Mouse (Mus musculus) left cerebral cortex, adult 2 months (tissue): ENCODE data around the gene Samd4. TPM values are rescaled to one million over a fixed set of nuclear protein-coding genes. Genes with fewer than 3 reads are reported as not detected.
A peak's percentile ranks its signal among the peaks of the same experiment; 100 is the strongest.

Experiments used
- DNase-seq, 2 experiments: peaks; one replicate each; pipeline ENCODE4 v3.0.0; 2021 to 2022; ENCODE audit warnings: low spot score in 2 of 2, mixed read lengths in 1 of 2; ENCODE audit errors: extremely low spot score in 1 of 2
- H3K27ac ChIP-seq: fragments of 200-600 bp; 2 replicates; pipeline ENCODE4 v1.8.1; 2022
- H3K4me3 ChIP-seq: fragments of 200-600 bp; 2 replicates; pipeline ENCODE4 v1.8.1; 2022
- CTCF ChIP-seq: fragments of 200-600 bp; IDR thresholded peaks from 2 replicates; pipeline ENCODE4 v1.8.1; 2022; ENCODE audit warnings: antibody characterized with exemption, mild to moderate bottlenecking, moderate library complexity
- intact Hi-C: fragments of 180-260 bp; cut with DNase I; formaldehyde crosslinking; loops from one replicate; pipeline ENCODE4 v1.15.1; 2025
- total RNA-seq, 2 experiments: library from RNA; stranded (reverse); gene quantifications; 2 replicates each; pipeline ENCODE4 v1.2.3; 2021

The Samd4 gene
- total RNA-seq, 2 experiments from 2014 or later: 26.8 to 32.1 TPM

DNA sequence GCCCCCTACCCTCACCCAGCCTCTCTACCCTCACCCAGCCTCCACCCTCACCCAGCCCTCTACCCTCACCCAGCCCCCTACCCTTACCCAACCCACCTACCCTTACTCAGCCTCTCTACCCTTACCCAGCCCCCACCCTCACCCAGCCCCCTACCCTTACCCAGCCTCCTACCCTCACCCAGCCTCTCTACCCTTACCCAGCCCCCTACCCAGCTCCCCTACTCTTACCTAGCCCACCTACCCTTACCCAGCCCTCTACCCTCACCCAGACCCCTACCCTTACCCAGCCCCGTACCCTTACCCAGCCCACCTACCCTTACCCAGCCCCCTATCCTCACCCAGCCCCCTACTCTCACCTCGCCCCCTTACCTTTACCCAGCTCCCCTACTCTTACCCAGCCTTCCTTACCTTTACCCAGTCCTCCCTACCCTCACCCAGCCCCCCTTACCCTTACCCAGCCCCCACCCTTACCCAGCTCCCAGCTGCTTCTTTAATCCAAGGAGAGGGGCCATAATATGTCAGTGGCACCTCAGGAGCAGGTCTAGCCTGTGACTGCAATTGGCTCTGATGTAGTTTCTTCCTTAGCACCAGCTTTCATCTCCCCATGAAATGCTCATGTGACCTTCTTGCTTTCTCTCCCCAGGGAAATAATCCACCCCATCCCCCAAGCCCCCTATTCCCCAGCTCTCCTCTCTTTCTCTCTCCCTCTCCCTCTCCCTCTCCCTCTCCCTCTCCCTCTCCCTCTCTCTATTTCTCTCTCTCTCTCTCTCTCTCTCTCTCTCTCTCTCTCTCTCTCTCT is 81.6 kb downstream of the Samd4 start:
- TF ChIP-seq CTCF: no peak
- intact Hi-C loops: no loop called here
- DNase-seq: no peak
- no peak overlapping the region for H3K4me3 ChIP-seq
- H3K27ac ChIP-seq: no peak overlapping the region

DNA sequence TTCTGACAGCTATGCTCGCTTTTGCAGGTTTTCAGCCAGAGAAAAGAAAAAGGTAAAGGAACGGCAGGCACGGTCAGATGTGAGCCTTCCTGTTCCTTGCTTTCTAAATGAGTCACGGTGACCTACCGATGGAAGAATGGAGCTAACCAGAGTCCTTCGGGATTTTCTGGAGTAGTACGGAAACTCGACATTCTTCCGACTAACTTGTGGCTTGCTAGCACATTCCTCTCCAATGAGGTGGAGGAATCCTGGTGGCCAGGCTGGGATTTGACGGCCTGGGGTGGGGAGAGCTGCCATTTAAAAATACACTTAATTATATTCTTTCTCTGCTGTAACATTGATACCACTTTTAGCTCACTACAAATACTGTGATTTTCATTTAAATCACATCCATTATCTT is 83.6 kb downstream of the Samd4 start:
- no peak for DNase-seq
- no peak overlapping the region for H3K4me3 ChIP-seq
- intact Hi-C loops: no loop called here
- no peak overlapping the region for H3K27ac ChIP-seq
- no peak; the same call in 1 of the 2 replicates for TF ChIP-seq CTCF

DNA sequence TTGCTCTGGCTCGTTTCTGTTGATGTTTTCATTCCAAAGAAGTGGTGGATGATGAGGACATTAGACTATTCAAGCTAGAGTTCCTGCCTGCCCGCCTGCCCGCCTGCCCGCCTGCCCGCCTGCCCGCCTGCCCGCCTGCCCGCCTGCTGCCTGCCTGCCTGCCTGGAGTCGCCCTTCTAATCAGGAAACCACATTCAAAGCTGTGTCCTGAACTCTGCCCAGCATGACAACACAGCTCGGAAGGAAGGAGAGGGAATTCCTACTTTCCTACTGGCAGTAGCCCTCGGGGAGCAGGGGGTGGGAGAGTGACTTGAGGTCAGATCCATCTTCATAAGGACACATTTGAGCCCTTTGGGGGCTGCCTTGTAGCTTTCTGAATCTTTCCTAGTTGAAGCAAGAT is 85.4 kb downstream of the Samd4 start:
- no peak overlapping the region for H3K4me3 ChIP-seq
- TF ChIP-seq CTCF: no peak
- intact Hi-C loops: no loop called here
- no peak overlapping the region for H3K27ac ChIP-seq
- no peak for DNase-seq

DNA sequence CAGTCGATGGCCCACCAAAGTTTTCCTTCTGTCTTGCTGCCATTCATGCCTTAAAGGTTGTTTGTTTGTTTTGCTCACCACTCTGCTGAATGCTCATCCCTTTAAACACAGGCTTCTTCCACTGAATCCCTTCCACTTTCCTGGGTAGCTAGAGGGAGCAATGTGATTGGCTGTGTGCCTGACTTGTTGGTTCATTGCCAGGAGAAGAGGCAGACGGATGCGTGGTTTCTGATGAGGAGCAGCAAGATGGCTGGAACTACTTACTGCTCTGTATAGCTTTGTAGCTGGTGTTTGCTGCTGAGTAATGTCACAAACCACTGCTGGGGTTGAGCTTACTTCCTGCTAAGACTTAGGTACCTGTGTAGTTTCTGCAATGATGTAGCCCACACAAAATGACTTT is 88.0 kb downstream of the Samd4 start:
- TF ChIP-seq CTCF: no peak
- intact Hi-C loops: no loop called here
- DNase-seq: peak; percentile 37
- Histone ChIP-seq H3K4me3 (no peak overlapping the region), H3K27ac (no peak overlapping the region)

DNA sequence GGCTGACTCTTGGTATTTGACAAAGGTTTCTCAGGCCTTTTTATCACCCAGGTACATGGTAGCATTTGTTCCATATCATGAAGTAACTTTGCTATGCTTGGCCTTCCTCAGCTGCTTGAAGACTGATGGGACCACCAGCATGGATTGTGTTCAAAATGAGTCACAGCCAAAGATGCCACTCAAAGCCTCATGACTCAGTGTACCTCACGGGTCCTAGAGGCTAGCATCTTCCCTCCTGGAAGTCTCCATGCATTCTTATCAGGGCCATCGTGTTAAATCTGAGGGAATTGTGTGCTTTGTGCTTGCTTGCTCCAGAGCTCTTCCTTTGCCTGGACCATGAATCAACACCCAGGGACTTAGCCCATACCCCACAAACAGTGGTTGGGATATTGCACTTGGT is 89.1 kb downstream of the Samd4 start:
- intact Hi-C loops: no loop called here
- no peak overlapping the region for H3K4me3 ChIP-seq
- TF ChIP-seq CTCF: no peak
- H3K27ac ChIP-seq: no peak overlapping the region
- DNase-seq: no peak

DNA sequence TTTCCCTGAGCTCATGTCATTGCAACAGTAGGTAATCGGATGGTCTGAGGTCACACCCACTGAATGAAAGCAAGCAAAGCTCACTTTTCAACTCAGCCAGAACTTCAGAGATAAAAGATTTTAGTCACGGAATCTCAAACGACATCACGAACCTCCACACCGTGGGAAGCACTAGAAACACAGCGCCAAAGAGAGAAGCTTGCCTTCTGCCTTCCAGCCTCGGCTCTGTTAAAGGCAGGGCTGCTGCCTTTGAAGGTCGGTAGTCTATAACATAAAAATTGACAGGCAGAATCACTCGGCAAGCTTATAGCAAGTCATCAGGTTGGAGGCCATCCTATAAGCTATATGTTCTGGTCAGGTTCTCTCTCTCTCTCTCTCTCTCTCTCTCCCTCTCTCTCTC is 92.2 kb downstream of the Samd4 start:
- Histone ChIP-seq H3K27ac (no peak overlapping the region), H3K4me3 (no peak overlapping the region)
- no peak for DNase-seq
- no peak for TF ChIP-seq CTCF
- intact Hi-C loops: no loop called here

DNA sequence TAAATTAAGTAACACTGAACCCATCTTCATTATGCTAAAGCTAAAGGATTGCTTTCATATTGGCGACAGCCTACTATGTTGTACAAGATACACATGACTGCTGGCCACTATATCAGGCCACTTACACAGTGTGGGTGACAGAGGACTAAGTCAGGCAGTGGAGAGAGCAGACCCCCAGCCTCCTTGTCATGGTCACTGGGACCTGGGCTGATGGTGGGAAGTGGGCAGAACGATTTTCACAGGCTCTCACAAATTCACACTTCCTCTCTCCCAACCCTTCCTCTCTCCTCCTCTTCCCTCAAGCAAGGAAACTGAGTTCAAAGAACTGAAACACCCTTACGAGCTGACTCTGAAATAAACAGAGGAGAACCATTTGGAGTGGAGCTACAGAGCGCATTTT is 93.3 kb downstream of the Samd4 start:
- no peak for TF ChIP-seq CTCF
- intact Hi-C loops: no loop called here
- H3K4me3 ChIP-seq: no peak overlapping the region
- no peak for DNase-seq
- H3K27ac ChIP-seq: no peak overlapping the region

DNA sequence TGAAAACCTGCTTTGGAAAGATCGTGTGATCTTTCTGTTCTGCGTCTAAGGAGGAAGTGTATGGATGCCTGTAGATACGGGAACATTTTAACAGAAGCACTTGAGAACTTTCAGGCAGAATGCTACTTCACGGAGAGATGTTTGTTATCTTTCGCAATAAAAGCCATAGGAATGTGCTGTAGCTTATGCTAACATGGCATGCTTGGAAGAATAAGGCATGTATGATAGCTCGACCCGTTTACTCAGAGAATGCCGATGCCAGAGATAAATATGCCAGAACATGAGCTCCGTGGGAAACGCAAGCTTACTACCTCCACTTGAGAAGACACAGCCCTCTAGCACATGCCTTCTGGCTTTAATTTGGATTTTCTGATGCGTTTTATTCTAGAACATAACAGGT is 94.1 kb downstream of the Samd4 start:
- H3K27ac ChIP-seq: no peak overlapping the region
- DNase-seq: no peak
- no peak for TF ChIP-seq CTCF
- H3K4me3 ChIP-seq: no peak overlapping the region
- intact Hi-C loops: no loop called here

DNA sequence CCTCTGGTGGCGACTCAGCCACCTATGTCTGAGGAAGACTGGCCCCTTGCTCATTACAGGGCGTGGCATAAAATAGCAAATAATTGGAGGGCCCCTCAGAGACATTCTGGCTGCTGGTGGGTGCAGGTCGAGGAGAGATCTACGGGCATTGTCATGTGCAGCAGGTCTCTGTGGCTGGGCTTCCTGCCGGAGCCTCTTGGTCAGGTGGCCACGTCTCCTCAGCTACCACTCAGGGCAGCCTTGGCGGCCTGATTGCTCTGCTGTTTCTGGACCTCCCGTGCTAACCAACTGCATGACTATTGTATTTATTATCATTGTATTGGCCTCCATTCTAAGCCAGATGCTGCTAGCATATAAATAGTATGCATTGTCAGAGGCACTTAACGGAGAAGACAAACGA is 95.0 kb downstream of the Samd4 start:
- TF ChIP-seq CTCF: no peak
- Histone ChIP-seq H3K4me3 (no peak overlapping the region), H3K27ac (no peak overlapping the region)
- intact Hi-C loops: no loop called here
- no peak for DNase-seq

DNA sequence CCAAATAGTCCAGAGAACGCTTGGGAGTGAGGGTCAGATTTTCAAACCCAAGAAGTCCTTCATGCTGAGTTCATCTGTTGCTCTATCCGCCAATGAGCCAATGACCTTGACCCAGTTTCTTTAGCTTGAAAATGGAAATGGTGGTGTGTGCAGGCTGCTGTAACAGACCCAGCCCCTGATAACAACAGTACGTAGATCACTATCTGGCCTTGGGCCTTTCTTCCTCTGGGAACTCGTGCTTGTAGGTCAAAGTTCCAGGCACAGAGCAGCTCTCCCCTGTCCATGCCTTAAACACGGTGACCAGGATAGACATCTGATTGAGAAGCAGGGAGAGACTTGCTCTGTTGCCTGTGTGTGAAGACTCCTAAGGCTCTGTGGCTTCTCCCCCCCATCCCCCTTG is 96.5 kb downstream of the Samd4 start:
- no peak for DNase-seq
- H3K4me3 ChIP-seq: no peak overlapping the region
- intact Hi-C loops: no loop called here
- H3K27ac ChIP-seq: no peak overlapping the region
- no peak for TF ChIP-seq CTCF

DNA sequence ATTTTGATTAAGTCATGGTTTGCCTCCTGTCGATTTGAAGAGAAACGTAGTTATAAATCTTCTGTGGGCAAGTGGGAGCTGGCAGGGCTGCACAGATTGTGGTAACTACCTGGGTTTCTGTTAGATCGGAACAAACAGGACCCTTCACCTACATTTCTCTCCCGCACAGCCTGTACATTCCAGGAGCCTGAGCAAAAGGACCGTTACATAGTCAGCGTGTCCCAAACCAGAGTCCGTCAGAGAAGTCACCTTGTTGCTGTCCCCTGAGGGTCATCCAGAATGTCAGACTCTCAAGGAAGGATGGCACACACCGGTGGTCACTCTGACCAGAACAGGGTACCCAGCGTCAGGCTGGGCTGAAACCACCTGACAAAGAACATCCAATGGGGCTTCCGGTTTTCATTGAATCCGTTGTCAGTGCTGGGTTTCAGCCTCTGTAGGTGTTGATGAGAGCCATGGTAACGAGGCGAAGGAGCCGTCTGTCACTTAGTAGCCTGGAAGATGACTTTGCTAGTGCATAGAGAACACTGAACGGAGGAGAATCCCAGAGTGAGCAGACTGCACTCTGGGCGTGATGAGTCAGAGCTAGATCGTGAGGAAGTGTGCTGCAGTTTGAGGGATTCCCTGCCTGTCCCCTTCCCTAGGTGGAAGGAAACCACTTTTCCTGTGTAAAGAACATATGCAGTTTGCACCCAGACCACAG is 98.2 kb downstream of the Samd4 start:
- intact Hi-C loops: no loop called here
- no peak for TF ChIP-seq CTCF

DNA sequence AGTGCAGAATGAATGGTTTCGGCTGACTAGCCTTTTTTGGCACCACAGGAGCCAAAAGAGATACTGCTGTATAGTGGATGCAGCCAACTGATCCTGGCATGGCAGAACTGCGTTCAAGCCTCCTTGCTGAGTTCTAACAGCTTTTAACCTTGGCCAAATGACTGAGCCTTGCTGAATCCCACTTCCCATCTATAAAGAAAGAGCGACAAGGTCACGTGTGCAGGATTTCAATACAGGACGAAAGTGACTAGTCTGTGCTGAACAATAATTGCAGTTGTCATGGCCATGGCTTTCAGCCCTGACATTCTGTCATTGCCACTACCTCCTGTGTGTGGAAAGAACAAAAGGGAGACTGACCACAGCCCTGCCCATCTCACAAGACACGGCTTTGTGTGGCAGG is 99.5 kb downstream of the Samd4 start:
- no peak for TF ChIP-seq CTCF
- intact Hi-C loops: no loop called here

More for the DNA sequence above, 98.2 kb downstream of the Samd4 start:
- DNase-seq: peak; percentile 45 to 47
- no peak overlapping the region for H3K4me3 ChIP-seq
- no peak overlapping the region for H3K27ac ChIP-seq

More for the DNA sequence above, 99.5 kb downstream of the Samd4 start:
- no peak for DNase-seq
- no peak overlapping the region for H3K4me3 ChIP-seq
- no peak overlapping the region for H3K27ac ChIP-seq
